Mouse (Mus musculus) testis, adult 2 months (tissue): ENCODE measurements around the gene Nudt17. TPM values are rescaled to one million over a fixed set of nuclear protein-coding genes. Genes with fewer than 3 reads are reported as not detected.

Source experiments
- H3K27ac ChIP-seq: fragments of 200-500 bp; 2 replicates; pipeline ENCODE4 v1.5.1; 2012; ENCODE audit warnings: low read depth, low read length; ENCODE audit not compliant: control insufficient read depth, insufficient read depth
- H3K27me3 ChIP-seq: fragments of 200-500 bp; 2 replicates; pipeline ENCODE4 v1.6.1; 2012; ENCODE audit warnings: mild to moderate bottlenecking, low read length, moderate library complexity; ENCODE audit not compliant: control insufficient read depth, insufficient read depth
- H3K36me3 ChIP-seq: fragments of 200-500 bp; 2 replicates; pipeline ENCODE4 v1.6.1; 2012; ENCODE audit warnings: mild to moderate bottlenecking, low read length; ENCODE audit not compliant: control insufficient read depth, insufficient read depth
- H3K4me1 ChIP-seq: fragments of 200-500 bp; 2 replicates; pipeline ENCODE4 v1.6.1; 2012; ENCODE audit warnings: low read length; ENCODE audit not compliant: control insufficient read depth, insufficient read depth
- H3K4me3 ChIP-seq: fragments of 200-500 bp; 2 replicates; pipeline ENCODE4 v1.5.1; 2012; ENCODE audit warnings: low read depth, mild to moderate bottlenecking, low read length, moderate library complexity, mixed read lengths; ENCODE audit not compliant: control insufficient read depth
- CTCF ChIP-seq: fragments of 200-500 bp; IDR thresholded peaks from 2 replicates; pipeline ENCODE4 v1.5.1; 2012; ENCODE audit warnings: low read depth, mild to moderate bottlenecking, inconsistent platforms, low read length, moderate library complexity; ENCODE audit not compliant: control insufficient read depth, insufficient read depth, insufficient replicate concordance
- POLR2A ChIP-seq: fragments of 200-500 bp; IDR thresholded peaks from 2 replicates; pipeline ENCODE4 v1.6.1; 2012; ENCODE audit warnings: low read depth, mild to moderate bottlenecking, inconsistent platforms, low read length, moderate library complexity; ENCODE audit not compliant: control insufficient read depth
- polyA plus RNA-seq: library from polyadenylated mRNA; depleted of rRNA; stranded (reverse); fragments of >200 nt; gene quantifications from 2 replicates; pipeline ENCODE4 v1.2.3, GENCODE M21; 2012

Nudt17 gene
- polyA plus RNA-seq, 1 experiment, result 2.1 TPM

- Histone ChIP-seq H3K4me1 (peaks cover 13% of the 10 kb centered on the region), H3K36me3 (no peaks in the 10 kb centered on the region), H3K27ac (no peak overlapping the region), H3K4me3 (peak overlapping the region; percentile 73; the same call in 1 of the 2 replicates), H3K27me3 (no peaks in the 10 kb centered on the region)
- no peak for TF ChIP-seq CTCF
- no peak for TF ChIP-seq POLR2A
Observed at GRCm38 (mm10) chr3:96700376-96700775, 8.0 kb downstream of the Nudt17 start.

GRCm38 (mm10) chr3:96698993-96699690 is 9.2 kb downstream of the Nudt17 start:
- Histone ChIP-seq H3K4me1 (peaks cover 13% of the 10 kb centered on the region), H3K4me3 (peak overlapping the region; percentile 73), H3K27ac (no peak overlapping the region), H3K36me3 (no peaks in the 10 kb centered on the region), H3K27me3 (no peaks in the 10 kb centered on the region)
- TF ChIP-seq POLR2A (no peak), CTCF (no peak)

GRCm38 (mm10) chr3:96696766-96697732 is 11.3 kb downstream of the Nudt17 start:
- H3K4me1 ChIP-seq, result peaks cover 16% of the 10 kb centered on the region
- no peaks in the 10 kb centered on the region for H3K36me3 ChIP-seq
- peak overlapping the region; percentile 80 for H3K27ac ChIP-seq
- H3K27me3 ChIP-seq, result no peaks in the 10 kb centered on the region
- TF ChIP-seq CTCF (no peak), POLR2A (peak; percentile 42; the same call in 1 of the 2 replicates)
- H3K4me3 ChIP-seq, result peak overlapping the region; percentile 93

GRCm38 (mm10) chr3:96696198-96696765 is 12.1 kb downstream of the Nudt17 start, which contains the start of gene Pias3:
TSS of gene Pias3 (plus strand) at chr3:96696384.
- H3K4me1 ChIP-seq, result peaks cover 16% of the 10 kb centered on the region
- no peaks in the 10 kb centered on the region for H3K36me3 ChIP-seq
- H3K4me3 ChIP-seq, result peak within 1 kb of the TSS; percentile 93
- no peaks in the 10 kb centered on the region for H3K27me3 ChIP-seq
- TF ChIP-seq POLR2A (peak; percentile 38; the same call in 1 of the 2 replicates), CTCF (no peak)
- peak within 1 kb of the TSS; percentile 80 for H3K27ac ChIP-seq

- no peaks in the 10 kb centered on the region for H3K36me3 ChIP-seq
- no peak for TF ChIP-seq POLR2A
- no peak for TF ChIP-seq CTCF
- H3K4me1 ChIP-seq, result peaks cover 14% of the 10 kb centered on the region
- H3K27ac ChIP-seq, result no peak overlapping the region
- H3K4me3 ChIP-seq, result no peak overlapping the region
- H3K27me3 ChIP-seq, result no peaks in the 10 kb centered on the region
Observed at GRCm38 (mm10) chr3:96693579-96693978, 14.8 kb downstream of the Nudt17 start.

GRCm38 (mm10) chr3:96692506-96692905 is 15.9 kb downstream of the Nudt17 start:
- H3K36me3 ChIP-seq, result no peaks in the 10 kb centered on the region
- H3K4me3 ChIP-seq, result no peak overlapping the region
- H3K4me1 ChIP-seq, result peaks cover 6% of the 10 kb centered on the region
- TF ChIP-seq POLR2A, result no peak
- no peak for TF ChIP-seq CTCF
- no peaks in the 10 kb centered on the region for H3K27me3 ChIP-seq
- H3K27ac ChIP-seq, result no peak overlapping the region
